Mouse (Mus musculus): Measurements from ENCODE around the gene Slc15a2.

GRCm38 (mm10) chr16:36808616-36809015, 23.9 kb upstream of the Slc15a2 start:
- TF ChIP-seq CTCF (IDR thresholded peaks at IDR 0.05; ENCODE audit: low read depth) = no peak
- no peak for TF ChIP-seq EP300 (IDR thresholded peaks at IDR 0.05; ENCODE audit: low read depth)
